Mouse (Mus musculus) liver, embryonic 16.5 days (tissue): ENCODE results near the gene Myh7b. TPM values are rescaled to one million over a fixed set of nuclear protein-coding genes. Genes with fewer than 3 reads are reported as not detected.

Experiments
- ATAC-seq: fragments of 200-750 bp; cut with Nextera tagmentation; 2 replicates; pipeline ENCODE4 v1.8.0; 2017; ENCODE audit warnings: low read depth, mild to moderate bottlenecking, moderate number of reproducible peaks, moderate library complexity
- H3K27ac ChIP-seq: fragments of 300-500 bp; sonication (generic); 2 replicates; pipeline ENCODE4 v1.5.1; 2014; ENCODE audit warnings: mild to moderate bottlenecking, low read length
- H3K27me3 ChIP-seq: fragments of 300-500 bp; sonication (generic); 2 replicates; pipeline ENCODE4 v1.6.1; 2014; ENCODE audit warnings: low read depth, low read length, mixed read lengths; ENCODE audit not compliant: control insufficient read depth, insufficient read depth
- H3K36me3 ChIP-seq: fragments of 300-500 bp; sonication (generic); 2 replicates; pipeline ENCODE4 v1.6.1; 2014; ENCODE audit warnings: mild to moderate bottlenecking; ENCODE audit not compliant: control insufficient read depth, insufficient read depth
- H3K4me1 ChIP-seq: fragments of 300-500 bp; sonication (generic); 2 replicates; pipeline ENCODE4 v1.6.1; 2014; ENCODE audit warnings: low read depth, low read length, mixed read lengths; ENCODE audit not compliant: control insufficient read depth
- H3K4me2 ChIP-seq: fragments of 300-500 bp; sonication (generic); 2 replicates; pipeline ENCODE4 v1.6.1; 2014; ENCODE audit warnings: low read depth, low read length, mixed read lengths
- H3K4me3 ChIP-seq: fragments of 300-500 bp; sonication (generic); 2 replicates; pipeline ENCODE4 v1.5.1; 2014; ENCODE audit warnings: low read depth, mild to moderate bottlenecking, low read length
- H3K9ac ChIP-seq: fragments of 300-500 bp; sonication (generic); 2 replicates; pipeline ENCODE4 v1.6.1; 2014; ENCODE audit warnings: low read depth, low read length
- H3K9me3 ChIP-seq: fragments of 300-500 bp; sonication (generic); replicated peaks from 2 replicates; pipeline ENCODE4 v1.6.1; 2016; ENCODE audit warnings: low read length; ENCODE audit not compliant: control insufficient read depth
- WGBS: fragments of 180-500 bp; shearing (Covaris S2); extraction: QIAGEN DNeasy Blood & Tissue Kit; methylation state at CpG from one replicate; pipeline ENCODE4 v1.1.7; 2014; ENCODE audit not compliant: insufficient replicate concordance; 5-methylcytosine and 5-hydroxymethylcytosine counted together
- microRNA counts: library from miRNA; unstranded; fragments of <30 nt; microRNA quantifications from one replicate; lab custom pipeline; 2016
- microRNA-seq: library from miRNA; unstranded; fragments of <30 nt; microRNA quantifications from one replicate; pipeline ENCODE4, GENCODE M21; 2016
- polyA plus RNA-seq: library from polyadenylated mRNA; unstranded; fragments of >200 nt; fragmentation: Nextera tagmentation; extraction: Ambion mirVana; gene quantifications from 2 replicates; pipeline ENCODE4 v1.2.1, GENCODE M21; 2015

The Myh7b gene
- polyA plus RNA-seq, 1 experiment from 2014 or later: 0.94 TPM

- Histone ChIP-seq H3K4me2 (no peak overlapping the region), H3K9me3 (no peaks in the 10 kb centered on the region), H3K27me3 (no peaks in the 10 kb centered on the region), H3K9ac (no peak overlapping the region), H3K27ac (no peak overlapping the region), H3K4me1 (no peaks in the 10 kb centered on the region), H3K36me3 (no peaks in the 10 kb centered on the region), H3K4me3 (no peak overlapping the region)
- ATAC-seq: no peak
- WGBS: 71% methylated on average over 4 of the region's 4 CpGs
These were observed 68.6 kb downstream of the Myh7b start for GRCm38 (mm10) chr2:155679586-155680110.

- Histone ChIP-seq H3K27me3 (no peaks in the 10 kb centered on the region), H3K27ac (no peak overlapping the region), H3K36me3 (no peaks in the 10 kb centered on the region), H3K4me1 (no peaks in the 10 kb centered on the region), H3K9ac (no peak overlapping the region), H3K9me3 (no peaks in the 10 kb centered on the region), H3K4me2 (no peak overlapping the region), H3K4me3 (no peak overlapping the region)
- WGBS: 28% methylated on average over 5 of the region's 5 CpGs
- ATAC-seq: no peak
These were observed 69.6 kb downstream of the Myh7b start for GRCm38 (mm10) chr2:155680591-155680990.

- 42% methylated on average over 8 of the region's 8 CpGs for WGBS
- no peak overlapping the region for H3K9ac ChIP-seq
- no peak overlapping the region for H3K27ac ChIP-seq
- H3K4me3 ChIP-seq: no peak overlapping the region
- ATAC-seq: no peak
- H3K9me3 ChIP-seq: no peaks in the 10 kb centered on the region
- H3K27me3 ChIP-seq: no peaks in the 10 kb centered on the region
- H3K4me2 ChIP-seq: no peak overlapping the region
- no peaks in the 10 kb centered on the region for H3K4me1 ChIP-seq
- no peaks in the 10 kb centered on the region for H3K36me3 ChIP-seq
These were observed 70.2 kb downstream of the Myh7b start for GRCm38 (mm10) chr2:155681194-155681593.

- no peak for ATAC-seq
- no peaks in the 10 kb centered on the region for H3K36me3 ChIP-seq
- H3K27ac ChIP-seq: no peak overlapping the region
- 68% methylated on average over 2 of the region's 2 CpGs for WGBS
- no peaks in the 10 kb centered on the region for H3K27me3 ChIP-seq
- no peaks in the 10 kb centered on the region for H3K9me3 ChIP-seq
- H3K4me1 ChIP-seq: no peaks in the 10 kb centered on the region
- no peak overlapping the region for H3K9ac ChIP-seq
- H3K4me2 ChIP-seq: no peak overlapping the region
- no peak overlapping the region for H3K4me3 ChIP-seq
These were observed 70.9 kb downstream of the Myh7b start for GRCm38 (mm10) chr2:155681874-155682273.

- no peak for ATAC-seq
- no peaks in the 10 kb centered on the region for H3K27me3 ChIP-seq
- H3K36me3 ChIP-seq: no peaks in the 10 kb centered on the region
- 34% methylated on average over 3 of the region's 3 CpGs for WGBS
- no peak overlapping the region for H3K9ac ChIP-seq
- H3K27ac ChIP-seq: no peak overlapping the region
- no peak overlapping the region for H3K4me2 ChIP-seq
- H3K4me3 ChIP-seq: no peak overlapping the region
- H3K9me3 ChIP-seq: no peaks in the 10 kb centered on the region
- H3K4me1 ChIP-seq: no peaks in the 10 kb centered on the region
These were observed 72.1 kb downstream of the Myh7b start for GRCm38 (mm10) chr2:155683137-155683536.

GRCm38 (mm10) chr2:155683821-155684220, 72.8 kb downstream of the Myh7b start:
- Histone ChIP-seq H3K9me3 (no peaks in the 10 kb centered on the region), H3K4me3 (no peak overlapping the region), H3K9ac (no peak overlapping the region), H3K27ac (no peak overlapping the region), H3K27me3 (no peaks in the 10 kb centered on the region), H3K4me1 (no peaks in the 10 kb centered on the region), H3K36me3 (no peaks in the 10 kb centered on the region), H3K4me2 (no peak overlapping the region)
- WGBS: 74% methylated on average over 5 of the region's 5 CpGs
- ATAC-seq: no peak

MicroRNAs encoded within 50 kb of the gene (microRNA counts, 519-probe panel; counts per million panel counts)
- microRNA mmu-miR-499 (lab: Ali Mortazavi, UCI): 2,227 counts per million, percentile 40 among the panel's probes with 10 or more counts

Small RNAs within 50 kb of the gene (microRNA-seq; reads per million reads assigned to microRNA genes)
- gene Mir499: 211 reads per million, percentile 61 among the genes with 10 or more reads in this experiment

Other genes starting within 250 kb of the Myh7b start
- gene Trp53inp2, start 230.2 kb upstream of the Myh7b start, polyA plus RNA-seq: 4.4 and 5.7 TPM in 2 replicates
- gene Ncoa6, start 137.3 kb upstream of the Myh7b start, polyA plus RNA-seq: 4.4 and 5.1 TPM in 2 replicates
- 24.6 and 29.6 TPM in 2 replicates for gene Acss2, start 93.3 kb upstream of the Myh7b start, polyA plus RNA-seq
- 0.17 and 0.20 TPM in 2 replicates for gene Ggt7, start 93.0 kb upstream of the Myh7b start, polyA plus RNA-seq
- 77.8 and 81.1 TPM in 2 replicates for gene Gss, start 18.4 kb upstream of the Myh7b start, polyA plus RNA-seq
- gene Trpc4ap, start 81.2 kb downstream of the Myh7b start, polyA plus RNA-seq: 49.7 and 50.7 TPM in 2 replicates
- gene Edem2, start 118.3 kb downstream of the Myh7b start, polyA plus RNA-seq: 29.5 and 30.3 TPM in 2 replicates
- not detected in 2 replicates for gene Gm17581, start 124.7 kb downstream of the Myh7b start, polyA plus RNA-seq
- 0.96 and 1.4 TPM in 2 replicates for gene Procr, start 139.9 kb downstream of the Myh7b start, polyA plus RNA-seq
- not detected in 2 replicates for gene Mmp24, start 164.1 kb downstream of the Myh7b start, polyA plus RNA-seq
- gene BC029722, start 208.2 kb downstream of the Myh7b start, polyA plus RNA-seq: 4.8 and 5.6 TPM in 2 replicates
- gene Eif6, start 215.7 kb downstream of the Myh7b start, polyA plus RNA-seq: 108 TPM in 2 replicates
- gene Fam83c, start 223.6 kb downstream of the Myh7b start, polyA plus RNA-seq: 0.08 and 0.14 TPM in 2 replicates